Mouse (Mus musculus) limb, embryonic 14.5 days (tissue): ENCODE data around the gene Pdpk1. TPM values are rescaled to one million over a fixed set of nuclear protein-coding genes. Genes with fewer than 3 reads are reported as not detected.

ENCODE experiments used
- ATAC-seq: fragments of 200-750 bp; cut with Nextera tagmentation; 2 replicates; pipeline ENCODE4 v1.8.0; 2017; ENCODE audit warnings: low read depth, moderate number of reproducible peaks, moderate TSS enrichment; ENCODE audit not compliant: low FRiP score
- DNase-seq: peaks from one replicate; pipeline ENCODE4 v3.0.0-alpha.2; 2015; ENCODE audit warnings: low spot score
- H3K27ac ChIP-seq: fragments of 300-500 bp; sonication (generic); replicated peaks from 2 replicates; pipeline ENCODE4 v1.5.1; 2014; ENCODE audit warnings: low read depth, mild to moderate bottlenecking, low read length, moderate library complexity, mixed read lengths
- H3K27me3 ChIP-seq: fragments of 300-500 bp; sonication (generic); 2 replicates; pipeline ENCODE4 v1.6.1; 2014; ENCODE audit warnings: low read length, mixed read lengths; ENCODE audit not compliant: control insufficient read depth, insufficient read depth
- H3K36me3 ChIP-seq: fragments of 300-500 bp; sonication (generic); 2 replicates; pipeline ENCODE4 v1.6.1; 2014; ENCODE audit warnings: mild to moderate bottlenecking, low read length, moderate library complexity, mixed read lengths; ENCODE audit not compliant: control insufficient read depth, insufficient read depth
- H3K4me1 ChIP-seq: fragments of 300-500 bp; sonication (generic); 2 replicates; pipeline ENCODE4 v1.6.1; 2014; ENCODE audit warnings: antibody characterized with exemption, low read length, mixed read lengths; ENCODE audit not compliant: control insufficient read depth, insufficient read depth
- H3K4me2 ChIP-seq: fragments of 300-500 bp; sonication (generic); replicated peaks from 2 replicates; pipeline ENCODE4 v1.6.1; 2014; ENCODE audit warnings: low read depth, mild to moderate bottlenecking, low read length, moderate library complexity; ENCODE audit not compliant: severe bottlenecking
- H3K4me3 ChIP-seq: fragments of 300-500 bp; sonication (generic); replicated peaks from 2 replicates; pipeline ENCODE4 v1.5.1; 2014; ENCODE audit warnings: low read length
- H3K9ac ChIP-seq: fragments of 300-500 bp; sonication (generic); 2 replicates; pipeline ENCODE4 v1.6.1; 2014; ENCODE audit warnings: mild to moderate bottlenecking, low read depth, low read length, moderate library complexity; ENCODE audit not compliant: severe bottlenecking
- H3K9me3 ChIP-seq: fragments of 300-500 bp; sonication (generic); 2 replicates; pipeline ENCODE4 v1.6.1; 2016; ENCODE audit warnings: low read length; ENCODE audit not compliant: control insufficient read depth
- POLR2A ChIP-seq: fragments of 200-500 bp; IDR thresholded peaks from 2 replicates; pipeline ENCODE4 v1.8.0; 2012; ENCODE audit warnings: inconsistent platforms, mild to moderate bottlenecking, moderate library complexity, borderline replicate concordance; ENCODE audit not compliant: insufficient read depth, insufficient read length; ENCODE audit errors: extremely low read depth
- WGBS: fragments of 180-500 bp; shearing (Covaris S2); extraction: QIAGEN DNeasy Blood & Tissue Kit; methylation state at CpG from one replicate; pipeline ENCODE4 v1.1.7; 2014; 5-methylcytosine and 5-hydroxymethylcytosine counted together
- polyA plus RNA-seq, 2 experiments: library from polyadenylated mRNA; depleted of rRNA in 1 of 2; stranded (reverse) in 1 of 2; unstranded in 1 of 2; fragments of >200 nt; fragmentation: Nextera tagmentation in 1 of 2; extraction: Ambion mirVana in 1 of 2; gene quantifications; 2 replicates each; pipeline versions ENCODE4 v1.2.1 to v1.2.3; 2012 to 2014

Gene Pdpk1
- polyA plus RNA-seq (2012; rRNA removed): 18.7 and 21.6 TPM in 2 replicates
- 36.7 and 39.9 TPM in 2 replicates for polyA plus RNA-seq (2014; fragmentation: Nextera tagmentation; extraction: Ambion mirVana)

DNA sequence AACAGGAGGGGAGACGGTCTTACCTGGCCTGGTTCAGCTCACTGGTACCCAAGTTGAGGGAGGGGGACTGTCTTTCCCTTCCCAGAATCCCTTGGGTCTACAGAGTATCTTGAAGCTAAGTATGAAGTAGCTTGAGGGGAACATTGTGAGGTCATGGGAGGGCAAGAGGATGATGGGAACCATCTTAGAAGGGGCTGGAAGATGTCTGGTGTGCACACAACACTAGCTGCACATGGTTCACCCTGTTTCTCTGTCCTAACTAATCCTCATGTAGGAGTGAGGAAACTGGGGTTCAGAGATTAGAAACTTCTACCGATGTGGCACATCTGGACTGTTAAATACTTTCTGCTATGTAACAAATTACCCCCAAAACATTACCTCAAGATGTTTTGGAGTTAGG lies at the start of gene Pdpk1:
Gene Pdpk1, minus strand, starts transcription at position 101 of the 400 bp plus-strand sequence.
- 71% methylated on average over 2 of the region's 2 CpGs for WGBS

DNA sequence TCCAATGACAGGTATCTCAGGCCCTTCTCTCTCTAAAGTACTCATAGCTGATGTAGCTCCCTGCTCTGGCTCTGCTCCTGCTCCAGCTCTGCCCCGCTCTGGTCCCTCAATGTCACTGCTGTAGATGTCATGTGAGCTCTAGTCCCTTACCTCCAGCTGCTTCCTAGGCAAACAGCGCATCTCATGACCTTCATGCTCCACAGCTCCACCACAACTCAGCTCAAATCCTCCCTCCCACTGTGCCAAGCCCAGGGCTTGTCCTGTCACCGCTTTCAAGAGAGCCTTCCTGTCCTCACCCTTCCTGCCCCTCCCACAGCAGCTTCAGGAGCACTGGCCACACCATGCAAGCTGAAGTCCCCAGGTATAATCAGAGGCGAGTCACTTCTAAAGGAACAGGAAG lies 49.0 kb upstream of the Pdpk1 start:
- 68% methylated on average over 4 of the region's 4 CpGs for WGBS
- DNase-seq (no peak), ATAC-seq (no peak)
- no peak overlapping the region for H3K27ac ChIP-seq
- no peak overlapping the region for H3K4me2 ChIP-seq
- H3K4me3 ChIP-seq: no peak overlapping the region
- no peak overlapping the region for H3K9ac ChIP-seq
- TF ChIP-seq POLR2A: no peak
- H3K27me3 ChIP-seq: no peaks in the 10 kb centered on the region
- H3K9me3 ChIP-seq: no peaks in the 10 kb centered on the region
- peaks cover 21% of the 10 kb centered on the region for H3K4me1 ChIP-seq
- H3K36me3 ChIP-seq: no peaks in the 10 kb centered on the region

More for the DNA sequence above, at the start of gene Pdpk1:
- H3K9ac ChIP-seq: peak within 1 kb of the TSS; percentile 51; the same call in 1 of the 2 replicates
- H3K4me3 ChIP-seq: peak within 1 kb of the TSS; percentile 34
- no peaks in the 10 kb centered on the region for H3K27me3 ChIP-seq
- H3K4me1 ChIP-seq: peaks cover 5% of the 10 kb centered on the region; the same call in 1 of the 2 replicates
- no peak for DNase-seq
- H3K9me3 ChIP-seq: no peaks in the 10 kb centered on the region
- no peak for ATAC-seq
- no peak for TF ChIP-seq POLR2A
- H3K27ac ChIP-seq: no peak within 1 kb of the TSS
- H3K4me2 ChIP-seq: peak within 1 kb of the TSS; percentile 61
- peaks cover 6% of the 10 kb centered on the region for H3K36me3 ChIP-seq

DNA sequence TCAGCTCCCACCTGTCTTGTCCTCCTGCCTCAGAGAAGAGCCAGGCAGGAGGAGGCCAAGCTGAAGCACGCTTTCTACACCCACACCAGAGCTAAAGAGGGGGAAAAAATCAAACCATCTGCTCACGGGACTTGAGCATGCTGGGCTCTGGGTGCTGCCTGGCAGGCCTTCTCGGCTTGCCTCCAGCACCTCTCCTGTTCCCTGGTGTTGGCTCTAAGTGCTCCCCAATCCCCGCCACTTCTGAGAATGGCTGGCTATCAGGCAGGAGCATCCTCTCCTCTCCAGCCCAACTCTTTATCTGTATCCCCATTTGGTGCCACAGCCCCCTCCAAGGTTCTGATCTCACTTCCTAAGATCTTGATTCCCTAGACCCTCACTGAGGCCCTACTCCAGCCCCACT lies 48.5 kb upstream of the Pdpk1 start:
- Histone ChIP-seq H3K4me3 (no peak overlapping the region), H3K9ac (no peak overlapping the region), H3K4me1 (peaks cover 16% of the 10 kb centered on the region), H3K27ac (no peak overlapping the region), H3K36me3 (no peaks in the 10 kb centered on the region), H3K4me2 (no peak overlapping the region), H3K9me3 (no peaks in the 10 kb centered on the region), H3K27me3 (no peaks in the 10 kb centered on the region)
- ATAC-seq: no peak
- DNase-seq: no peak
- no peak for TF ChIP-seq POLR2A
- 76% methylated on average over 4 of the region's 4 CpGs for WGBS

DNA sequence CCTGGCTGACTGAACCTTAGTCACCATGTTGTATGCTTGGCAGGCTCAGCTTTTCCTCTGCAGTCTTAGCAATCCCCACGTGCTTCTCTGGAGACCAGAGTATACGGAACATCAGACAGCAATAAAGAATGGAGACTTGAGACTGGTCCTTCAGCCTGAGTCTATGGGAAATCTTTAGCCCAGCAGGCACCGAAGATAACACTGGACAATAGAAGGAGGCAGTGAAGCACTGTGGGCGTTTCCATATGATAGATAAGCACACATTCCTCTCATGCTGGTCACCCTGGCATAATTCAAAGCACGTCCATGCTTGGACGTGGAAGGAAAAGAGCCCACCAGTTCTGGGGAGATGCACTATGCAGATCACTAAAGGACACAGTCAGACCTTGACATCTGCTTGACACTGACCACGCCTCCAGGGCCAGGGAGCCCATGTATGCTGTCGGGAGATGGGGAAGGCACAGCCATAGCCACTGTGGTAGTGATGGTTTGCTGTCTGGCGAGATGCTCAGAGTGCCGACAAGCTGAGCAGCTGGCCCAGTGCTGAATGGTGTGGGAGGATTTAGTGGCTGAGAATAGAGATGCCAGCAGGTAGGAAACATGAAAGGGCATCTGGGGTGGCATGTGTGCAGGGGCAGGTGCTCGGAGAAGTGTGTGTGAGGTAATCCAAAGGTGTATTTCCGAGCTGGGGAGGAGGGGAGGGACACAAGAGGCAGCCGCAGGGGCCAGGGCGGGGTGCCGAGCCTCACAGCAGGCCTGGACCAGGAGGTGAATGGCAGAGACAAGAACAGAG lies 46.5 kb upstream of the Pdpk1 start:
- DNase-seq (no peak), ATAC-seq (no peak)
- Histone ChIP-seq H3K4me2 (no peak overlapping the region), H3K4me3 (no peak overlapping the region), H3K4me1 (no peaks in the 10 kb centered on the region), H3K27me3 (no peaks in the 10 kb centered on the region), H3K9me3 (no peaks in the 10 kb centered on the region), H3K27ac (no peak overlapping the region), H3K9ac (no peak overlapping the region), H3K36me3 (no peaks in the 10 kb centered on the region)
- TF ChIP-seq POLR2A: no peak
- WGBS: 71% methylated on average over 15 of the region's 15 CpGs

DNA sequence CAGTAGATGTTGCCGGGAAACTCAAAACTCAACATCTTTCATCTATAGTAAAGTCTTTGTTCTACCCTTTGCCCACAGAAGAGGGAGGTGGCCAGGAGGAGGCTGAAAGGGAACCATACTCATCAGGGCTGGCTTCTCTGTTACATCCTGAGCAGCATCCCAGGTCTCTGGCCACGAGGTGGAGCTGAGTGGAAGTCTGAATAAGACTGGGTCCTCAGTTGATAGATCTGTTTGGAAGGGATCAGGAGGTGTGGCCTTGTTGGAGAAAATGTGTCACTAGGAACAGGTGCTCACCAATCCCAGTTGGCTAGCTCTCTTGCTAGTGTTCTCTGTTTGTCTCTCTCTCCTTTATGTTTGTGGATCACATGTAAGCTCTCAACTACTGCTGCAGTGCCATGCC lies 44.6 kb upstream of the Pdpk1 start:
- DNase-seq (no peak), ATAC-seq (no peak)
- 71% methylated on average over 2 of the region's 2 CpGs for WGBS
- Histone ChIP-seq H3K4me2 (no peak overlapping the region), H3K9me3 (no peaks in the 10 kb centered on the region), H3K4me3 (no peak overlapping the region), H3K27me3 (no peaks in the 10 kb centered on the region), H3K27ac (no peak overlapping the region), H3K4me1 (no peaks in the 10 kb centered on the region), H3K9ac (no peak overlapping the region), H3K36me3 (no peaks in the 10 kb centered on the region)
- TF ChIP-seq POLR2A: no peak
